In the genomic region with DNA sequence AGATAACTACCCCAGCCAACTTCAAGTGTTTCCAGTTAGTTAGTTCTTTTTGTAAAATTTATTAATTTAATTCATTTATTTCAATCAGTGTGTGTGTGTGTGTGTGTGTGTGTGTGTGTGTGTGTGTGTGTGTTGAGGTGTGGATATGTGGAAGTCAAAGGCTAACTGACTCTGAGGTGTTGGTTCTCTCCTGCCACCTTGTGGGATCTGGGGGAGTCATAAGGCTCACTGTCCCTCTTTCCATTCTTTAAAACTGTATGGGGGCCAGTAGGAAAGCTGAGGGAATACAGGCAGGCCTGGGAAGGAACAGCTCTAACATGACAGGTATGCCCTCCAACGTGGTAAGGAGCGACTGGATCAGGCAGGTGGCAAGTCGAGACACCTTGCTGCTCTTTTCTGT, we compare ENCODE assay signal across 8 mouse cellular contexts. TPM values are rescaled to one million over a fixed set of nuclear protein-coding genes. Genes with fewer than 3 reads are reported as not detected.
A peak's percentile ranks its signal among the peaks of the same experiment; 100 is the strongest.
DNase-seq lines count a peak whose midpoint lies in the region; ATAC-seq and TF ChIP-seq lines count a peak whose summit lies in the region.

No protein-coding gene starts in this region.

- intact Hi-C loops in heart, adult 2 months (cut with DNase I): loop anchor here (1.0 kb wide), 1 partner anchor 122 kb away; no protein-coding TSS in a partner anchor

- H3K4me3 ChIP-seq in heart, adult 2 months: no peak overlapping the region
- H3K4me3 ChIP-seq in spleen, adult 2 months (ENCODE audit: extremely low read depth, insufficient read depth, insufficient read length): no peak overlapping the region

- TF ChIP-seq POLR2A in heart, adult 2 months (IDR thresholded peaks at IDR 0.05; ENCODE audit: insufficient read depth, low read depth, low read length): no peak
- TF ChIP-seq POLR2A in spleen, adult 2 months (IDR thresholded peaks at IDR 0.05; ENCODE audit: low read depth, low read length): no peak

- DNase-seq in heart, adult 2 months: peak in 1 of 2 experiments; percentile 10
- no peak for DNase-seq in heart, adult 8-10 months (ENCODE audit: low spot score)
- DNase-seq in spleen, adult 2 months (ENCODE audit: low read depth in 1 of 2, low spot score in 2 of 2): no peak
- DNase-seq in spleen, postnatal 14 days (ENCODE audit: low spot score in 2 of 2): no peak
- peak; percentile 25 to 37 for DNase-seq in kidney, postnatal 4 days
- no peak for DNase-seq in frontal cortex, adult 2 months (ENCODE audit: extremely low spot score in 1 of 2, low spot score in 1 of 2)
- no peak for DNase-seq in right cerebral cortex, adult 2 months (ENCODE audit: low spot score in 2 of 2)

- no peaks in the 10 kb centered on the region for H3K27me3 ChIP-seq in heart, adult 2 months (ENCODE audit: control insufficient read depth, insufficient read depth, low read length)
- H3K27me3 ChIP-seq in spleen, adult 2 months (ENCODE audit: control insufficient read depth, insufficient read depth, low read length): no peaks in the 10 kb centered on the region

- H3K4me1 ChIP-seq in heart, adult 2 months (ENCODE audit: control insufficient read depth, insufficient read depth, low read length): no peaks in the 10 kb centered on the region
- no peaks in the 10 kb centered on the region for H3K4me1 ChIP-seq in spleen, adult 2 months (ENCODE audit: control insufficient read depth, insufficient read depth, insufficient read length)

- H3K36me3 ChIP-seq in heart, adult 2 months (ENCODE audit: control insufficient read depth, insufficient read depth, low read length): no peaks in the 10 kb centered on the region
- peaks cover 23% of the 10 kb centered on the region for H3K36me3 ChIP-seq in spleen, adult 2 months (ENCODE audit: control insufficient read depth, insufficient read depth, low read length)

- TF ChIP-seq CTCF in heart, adult 2 months (IDR thresholded peaks at IDR 0.05): peak; percentile 54
- TF ChIP-seq CTCF in spleen, adult 2 months (IDR thresholded peaks at IDR 0.05; ENCODE audit: extremely low read depth, insufficient read depth, insufficient read length, insufficient replicate concordance): peak; percentile 14; the same call in 1 of the 2 replicates

- no peaks in the 10 kb centered on the region for H3K79me2 ChIP-seq in heart, adult 2 months (replicated peaks; ENCODE audit: control insufficient read depth, insufficient read depth, low read length)

- no peak overlapping the region for H3K9ac ChIP-seq in heart, adult 2 months (ENCODE audit: low read depth, low read length)

- no peak for ATAC-seq in monocyte, adult 5-6 weeks (replicated peaks; ENCODE audit: insufficient number of reproducible peaks, low FRiP score, low TSS enrichment, poor library complexity, severe bottlenecking)

- no peak overlapping the region for H3K27ac ChIP-seq in heart, adult 2 months
- H3K27ac ChIP-seq in spleen, adult 2 months (ENCODE audit: insufficient read depth, low read length): no peak overlapping the region

- no peak for TF ChIP-seq EP300 in heart, adult 2 months (IDR thresholded peaks at IDR 0.05; ENCODE audit: insufficient read depth, low read depth, low read length)

- WGBS in heart, adult 2 months: 68% methylated on average over 3 of the region's 3 CpGs
- WGBS in spleen, adult 2 months: 89% methylated on average over 3 of the region's 3 CpGs

RNA-seq across cellular contexts. Expression of a gene that starts 34.8 kb away (rescaled TPM):
- total RNA-seq in heart, adult 2 months (2021): 10 to 100 TPM; 40.1 TPM
- 34.9 and 37.7 TPM in 2 replicates for polyA plus RNA-seq in heart, adult 2 months (2012; rRNA removed)
- total RNA-seq in heart, adult 8-10 months (2022): 10 to 100 TPM; 39.8 to 52.2 (median 44.5) TPM
- 65.8 and 97.5 TPM in 2 replicates for polyA plus RNA-seq in spleen, adult 2 months (2012; rRNA removed)
- total RNA-seq in monocyte, adult 5-6 weeks (2017): 1.1 to 2.8 TPM (median 1.3 TPM) in 3 replicates
- 195 and 196 TPM in 2 replicates for polyA plus RNA-seq in frontal cortex, adult 2 months (2012; rRNA removed)

RNA-seq across cellular contexts. Expression of a gene that starts 43.4 kb away (rescaled TPM):
- 1 to 10 TPM; 4.4 to 5.4 TPM for total RNA-seq in heart, adult 2 months (2021)
- 2.8 and 4.4 TPM in 2 replicates for polyA plus RNA-seq in heart, adult 2 months (2012; rRNA removed)
- total RNA-seq in heart, adult 8-10 months (2022): 1 to 10 TPM; 3.6 to 5.7 (median 5.0) TPM
- 3.8 and 4.4 TPM in 2 replicates for polyA plus RNA-seq in spleen, adult 2 months (2012; rRNA removed)
- 8.3 to 21.1 TPM (median 12.8 TPM) in 3 replicates for total RNA-seq in monocyte, adult 5-6 weeks (2017)
- 21.1 and 21.7 TPM in 2 replicates for polyA plus RNA-seq in frontal cortex, adult 2 months (2012; rRNA removed)

RNA-seq across cellular contexts. Expression of a gene that starts 43.6 kb away (rescaled TPM):
- total RNA-seq in heart, adult 2 months (2021): 10 to 100 TPM; 11.4 to 12.0 TPM
- 6.9 and 11.7 TPM in 2 replicates for polyA plus RNA-seq in heart, adult 2 months (2012; rRNA removed)
- total RNA-seq in heart, adult 8-10 months (2022): 10 to 100 TPM; 13.8 to 15.3 (median 14.5) TPM
- polyA plus RNA-seq in spleen, adult 2 months (2012; rRNA removed): 2.7 and 4.2 TPM in 2 replicates
- 4.0 to 18.6 TPM (median 6.7 TPM) in 3 replicates for total RNA-seq in monocyte, adult 5-6 weeks (2017)
- polyA plus RNA-seq in frontal cortex, adult 2 months (2012; rRNA removed): 14.6 and 15.6 TPM in 2 replicates

Comparison
In these comparisons a context has a peak if more than half of its experiments do, and no peak if none do; other contexts are left out.
1. DNase-seq: peak in kidney, postnatal 4 days (2 of 2); none in heart, adult 8-10 months (single experiment), spleen, adult 2 months (0 of 2), spleen, postnatal 14 days (0 of 2), frontal cortex, adult 2 months (0 of 2) and right cerebral cortex, adult 2 months (0 of 2).
2. RNA of a gene that starts 34.8 kb away (total RNA-seq): 39.8 to 52.2 TPM in heart, adult 8-10 months and 40.1 TPM in heart, adult 2 months; 1.1 to 2.8 TPM in monocyte, adult 5-6 weeks; every median in the first group is over 10 times any median in the second.